Mouse (Mus musculus) spleen, embryonic (tissue): ENCODE measurements around the gene Mier2.

Source experiments
- CTCF ChIA-PET: fragments of 350-600 bp; sonication (Branson Sonifier 250); formaldehyde crosslinking; loops from one replicate; lab custom pipeline; 2022; lab: Charles Lee

Gene Mier2

GRCm38 (mm10) chr10:79554330-79555237 is at the start of gene Mier2:
Gene Mier2 (minus strand): TSS chr10:79555199.
- CTCF ChIA-PET: no interaction called here

GRCm38 (mm10) chr10:79597936-79598230 is 42.9 kb upstream of the Mier2 start:
- CTCF ChIA-PET: no interaction called here

GRCm38 (mm10) chr10:79597051-79597935 is 42.3 kb upstream of the Mier2 start:
- CTCF ChIA-PET: interaction anchor here (1.2 kb wide), 1 partner anchor 14 kb away, joined by 7 read pairs; no protein-coding TSS in a partner anchor

- CTCF ChIA-PET: interaction anchor here (0.7 kb wide), 1 partner anchor 56 kb away, joined by 3 read pairs; no protein-coding TSS in a partner anchor
These were observed 40.6 kb upstream of the Mier2 start for GRCm38 (mm10) chr10:79595590-79595929.

- CTCF ChIA-PET: interaction anchor here (0.7 kb wide), 1 partner anchor 56 kb away, joined by 3 read pairs; no protein-coding TSS in a partner anchor
These were observed 40.0 kb upstream of the Mier2 start for GRCm38 (mm10) chr10:79594872-79595589.

- CTCF ChIA-PET: no interaction called here
These were observed 39.1 kb upstream of the Mier2 start for GRCm38 (mm10) chr10:79594111-79594510.

- CTCF ChIA-PET: no interaction called here
These were observed 35.7 kb upstream of the Mier2 start for GRCm38 (mm10) chr10:79590702-79591101.

GRCm38 (mm10) chr10:79587752-79588126 is 32.7 kb upstream of the Mier2 start:
- CTCF ChIA-PET: no interaction called here

- CTCF ChIA-PET: no interaction called here
These were observed 32.2 kb upstream of the Mier2 start, which contains the start of gene Theg for GRCm38 (mm10) chr10:79587061-79587751. Gene Theg (minus strand): TSS chr10:79587331.

- CTCF ChIA-PET: no interaction called here
These were observed 31.2 kb upstream of the Mier2 start for GRCm38 (mm10) chr10:79586243-79586642.

GRCm38 (mm10) chr10:79585723-79586122 is 30.7 kb upstream of the Mier2 start:
- CTCF ChIA-PET: no interaction called here

GRCm38 (mm10) chr10:79585136-79585535 is 30.1 kb upstream of the Mier2 start:
- CTCF ChIA-PET: no interaction called here

- CTCF ChIA-PET: interaction anchor here (1.4 kb wide), 1 partner anchor 12 kb away, joined by 7 read pairs; no protein-coding TSS in a partner anchor
These were observed 29.4 kb upstream of the Mier2 start for GRCm38 (mm10) chr10:79584426-79584825.

GRCm38 (mm10) chr10:79584021-79584420 is 29.0 kb upstream of the Mier2 start:
- CTCF ChIA-PET: interaction anchor here (0.6 to 1.4 kb wide), 2 partner anchors 13 to 119 kb away, joined by 3 to 7 read pairs; no protein-coding TSS in a partner anchor

- CTCF ChIA-PET: interaction anchor here (0.5 kb wide), 1 partner anchor 27 kb away, joined by 3 read pairs; no protein-coding TSS in a partner anchor
These were observed 26.5 kb upstream of the Mier2 start for GRCm38 (mm10) chr10:79581501-79581900.

- CTCF ChIA-PET: interaction anchor here (0.5 to 0.8 kb wide), 2 partner anchors 28 to 1607 kb away, joined by 3 read pairs; no protein-coding TSS in a partner anchor
These were observed 25.8 kb upstream of the Mier2 start for GRCm38 (mm10) chr10:79580811-79581210.

GRCm38 (mm10) chr10:79580356-79580755 is 25.4 kb upstream of the Mier2 start:
- CTCF ChIA-PET: interaction anchor here (0.8 kb wide), 1 partner anchor 1607 kb away, joined by 3 read pairs; no protein-coding TSS in a partner anchor

- CTCF ChIA-PET: no interaction called here
These were observed 24.8 kb upstream of the Mier2 start for GRCm38 (mm10) chr10:79579781-79580180.

GRCm38 (mm10) chr10:79578891-79579290 is 23.9 kb upstream of the Mier2 start:
- CTCF ChIA-PET: no interaction called here

- CTCF ChIA-PET: no interaction called here
These were observed 23.3 kb upstream of the Mier2 start for GRCm38 (mm10) chr10:79578276-79578675.

GRCm38 (mm10) chr10:79577376-79577775 is 22.4 kb upstream of the Mier2 start:
- CTCF ChIA-PET: no interaction called here
